Mouse (Mus musculus): ENCODE results near the gene Ccl22.

Gene Ccl22

GRCm38 (mm10) chr8:94745476-94746184 lies at the start of gene Ccl22:
Gene Ccl22 (plus strand): TSS chr8:94745590.
- no peak for DNase-seq (ENCODE audit: low read depth, low spot score)

GRCm38 (mm10) chr8:94695994-94696384 lies 49.4 kb upstream of the Ccl22 start, which contains the start of gene Pllp:
Gene Pllp (minus strand): TSS chr8:94696278.
- DNase-seq (ENCODE audit: low read depth, low spot score): peak; percentile 41

GRCm38 (mm10) chr8:94696566-94696965 lies 48.8 kb upstream of the Ccl22 start:
- DNase-seq (ENCODE audit: low read depth, low spot score): no peak

- no peak for DNase-seq (ENCODE audit: low read depth, low spot score)
Observed at GRCm38 (mm10) chr8:94697956-94698355, 47.4 kb upstream of the Ccl22 start.

GRCm38 (mm10) chr8:94699366-94699765 lies 46.0 kb upstream of the Ccl22 start:
- DNase-seq (ENCODE audit: low read depth, low spot score): no peak

- DNase-seq (ENCODE audit: low read depth, low spot score): no peak
Observed at GRCm38 (mm10) chr8:94700421-94700935, 44.9 kb upstream of the Ccl22 start.

GRCm38 (mm10) chr8:94702156-94702555 lies 43.2 kb upstream of the Ccl22 start:
- peak; percentile 16 for DNase-seq (ENCODE audit: low read depth, low spot score)

GRCm38 (mm10) chr8:94702844-94703813 lies 42.3 kb upstream of the Ccl22 start:
- DNase-seq (ENCODE audit: low read depth, low spot score): peak; percentile 86

GRCm38 (mm10) chr8:94703972-94704668 lies 41.3 kb upstream of the Ccl22 start:
- peak; percentile 96 for DNase-seq (ENCODE audit: low read depth, low spot score)

GRCm38 (mm10) chr8:94704669-94704984 lies 40.8 kb upstream of the Ccl22 start:
- DNase-seq (ENCODE audit: low read depth, low spot score): no peak

- no peak for DNase-seq (ENCODE audit: low read depth, low spot score)
Observed at GRCm38 (mm10) chr8:94705581-94706245, 39.7 kb upstream of the Ccl22 start.

- DNase-seq (ENCODE audit: low read depth, low spot score): no peak
Observed at GRCm38 (mm10) chr8:94706732-94707395, 38.5 kb upstream of the Ccl22 start.

- no peak for DNase-seq (ENCODE audit: low read depth, low spot score)
Observed at GRCm38 (mm10) chr8:94710336-94710735, 35.1 kb upstream of the Ccl22 start.

- DNase-seq (ENCODE audit: low read depth, low spot score): no peak
Observed at GRCm38 (mm10) chr8:94711160-94711718, 34.2 kb upstream of the Ccl22 start.

GRCm38 (mm10) chr8:94714556-94714955 lies 30.8 kb upstream of the Ccl22 start:
- DNase-seq (ENCODE audit: low read depth, low spot score): no peak

GRCm38 (mm10) chr8:94715871-94716270 lies 29.5 kb upstream of the Ccl22 start:
- DNase-seq (ENCODE audit: low read depth, low spot score): no peak

GRCm38 (mm10) chr8:94716841-94717240 lies 28.5 kb upstream of the Ccl22 start:
- DNase-seq (ENCODE audit: low read depth, low spot score): no peak

GRCm38 (mm10) chr8:94725998-94726397 lies 19.4 kb upstream of the Ccl22 start:
- no peak for DNase-seq (ENCODE audit: low read depth, low spot score)

GRCm38 (mm10) chr8:94729301-94729700 lies 16.1 kb upstream of the Ccl22 start:
- DNase-seq (ENCODE audit: low read depth, low spot score): no peak

- DNase-seq (ENCODE audit: low read depth, low spot score): no peak
Observed at GRCm38 (mm10) chr8:94733821-94734465, 11.4 kb upstream of the Ccl22 start.

All from CD4-positive helper T cell, adult 2 months (primary cell).